Mouse (Mus musculus): ENCODE measurements around the gene Slc34a2.

DNA sequence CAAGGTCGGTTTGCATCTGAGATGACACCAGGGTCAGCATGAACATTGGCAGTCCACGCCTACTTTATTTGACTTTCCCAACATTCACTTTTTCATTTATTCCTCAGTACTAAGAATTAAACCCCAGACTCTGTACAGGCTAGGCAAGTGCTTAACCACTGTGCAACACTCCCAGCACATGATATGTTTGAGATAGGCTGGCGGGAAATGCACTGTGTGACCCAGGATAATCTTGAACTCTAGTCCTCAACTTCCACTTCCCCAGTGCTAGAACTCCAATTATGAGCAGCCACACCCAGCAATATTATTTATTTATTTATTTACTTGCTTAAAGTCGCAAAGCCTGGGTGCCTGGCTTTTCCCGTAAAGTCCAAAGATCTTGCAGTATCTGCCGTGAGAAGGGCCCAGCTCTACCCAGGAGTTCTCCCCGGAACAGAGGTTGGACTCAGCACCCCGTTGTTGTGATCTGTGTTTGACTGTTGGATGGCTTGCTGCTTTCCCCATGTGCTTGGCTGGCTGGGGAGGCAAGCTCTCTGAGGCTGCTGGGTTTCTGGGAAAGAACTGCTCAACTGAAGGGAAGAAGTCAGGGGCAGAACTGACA, 5.0 kb downstream of the Slc34a2 start:
- TF ChIP-seq CTCF (conservative IDR thresholded peaks at IDR 0.05; ENCODE audit: low read length), result no peak
- TF ChIP-seq POU5F1 (IDR thresholded peaks at IDR 0.05; ENCODE audit: borderline replicate concordance, low read length), result no peak

All from E14TG2a.4 (cell line).